Mouse (Mus musculus): ENCODE data around the gene Zdhhc19. TPM values are rescaled to one million over a fixed set of nuclear protein-coding genes. Genes with fewer than 3 reads are reported as not detected.

Gene Zdhhc19
- polyA plus RNA-seq, 1 experiment from 2014 or later, result not detected

DNA sequence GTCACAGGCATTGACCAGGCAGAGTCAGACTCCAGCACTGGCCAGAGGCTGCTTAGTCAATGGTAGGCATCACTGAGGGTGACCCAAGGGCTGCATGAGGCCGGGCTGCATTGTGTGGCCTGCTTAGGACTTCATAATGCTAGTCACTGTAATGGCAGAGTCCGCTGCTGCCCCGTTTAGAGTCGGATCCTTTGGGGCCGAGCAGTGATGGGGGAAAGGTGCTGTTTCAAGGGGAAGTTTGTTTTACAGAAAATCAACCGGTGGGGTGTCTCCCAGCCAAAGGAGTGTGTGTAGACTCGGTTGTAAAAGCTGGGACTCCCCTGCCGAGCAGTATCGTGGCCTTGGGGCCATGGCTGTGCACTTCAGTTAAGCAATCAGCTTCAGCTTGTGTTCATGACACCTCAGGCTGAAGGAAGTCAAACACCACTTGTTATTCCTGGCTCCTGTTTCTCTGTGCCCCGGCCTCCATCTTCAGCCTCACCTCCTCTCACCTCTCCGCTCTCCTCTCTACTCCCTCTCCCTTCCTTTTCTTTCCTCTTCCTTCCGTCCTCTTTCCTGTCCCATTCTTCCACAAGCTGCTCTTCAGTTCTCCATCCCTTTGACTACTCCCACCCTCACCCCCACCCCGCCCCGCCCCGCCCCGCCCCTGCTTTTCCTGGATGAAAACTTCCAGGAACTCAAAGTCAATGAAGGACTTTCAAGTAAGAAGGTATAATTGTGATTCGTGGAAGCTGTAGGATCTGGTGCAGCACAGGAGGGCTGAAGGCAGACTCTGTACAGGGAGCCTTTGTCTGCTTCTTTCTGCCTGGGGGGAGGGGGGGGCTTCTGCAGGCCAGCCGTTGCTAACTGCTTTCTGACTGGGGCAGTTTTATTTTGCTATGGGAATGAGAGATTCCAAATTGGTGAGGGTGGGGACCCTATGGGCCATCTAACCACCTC lies 14.6 kb downstream of the Zdhhc19 start:
- no peaks in the 10 kb centered on the region for H3K9me3 ChIP-seq (ENCODE audit: control insufficient read depth, low read length)
- H3K27me3 ChIP-seq (replicated peaks; ENCODE audit: control insufficient read depth, insufficient read depth, low read length), result no peaks in the 10 kb centered on the region
- H3K36me3 ChIP-seq (ENCODE audit: control insufficient read depth, insufficient read depth), result no peaks in the 10 kb centered on the region
- no peak overlapping the region for H3K4me3 ChIP-seq (replicated peaks; ENCODE audit: low read length)
- WGBS, result 68% methylated on average over 18 of the region's 18 CpGs
- H3K27ac ChIP-seq (ENCODE audit: low read length), result no peak overlapping the region
- no peak overlapping the region for H3K9ac ChIP-seq (replicated peaks; ENCODE audit: low read depth, low read length)
- H3K4me2 ChIP-seq (ENCODE audit: low read length), result no peak overlapping the region
- ATAC-seq, result no peak
- peaks cover 15% of the 10 kb centered on the region for H3K4me1 ChIP-seq (replicated peaks; ENCODE audit: control insufficient read depth, insufficient read depth, low read length)

DNA sequence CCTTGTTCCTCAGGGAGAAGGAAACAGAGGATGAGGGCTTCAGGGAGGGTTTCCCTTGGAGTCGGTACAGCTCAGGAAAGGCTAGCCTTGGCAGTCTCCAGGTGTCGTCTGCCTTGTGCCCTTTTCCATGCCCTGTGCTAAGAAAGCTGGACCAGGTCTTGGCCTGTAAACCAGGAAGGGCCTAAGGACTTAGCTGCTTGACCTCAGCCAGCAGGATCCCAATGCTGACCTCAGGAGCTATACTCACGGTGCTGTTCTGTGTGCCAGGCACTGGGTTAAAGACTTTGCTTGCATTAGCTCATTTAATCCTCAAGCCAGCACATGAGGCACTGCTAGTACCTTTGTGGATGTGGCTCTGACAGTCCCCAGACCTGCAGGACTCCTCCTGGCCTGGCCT lies 15.3 kb downstream of the Zdhhc19 start:
- Histone ChIP-seq H3K27ac (ENCODE audit: low read length) (no peak overlapping the region), H3K27me3 (replicated peaks; ENCODE audit: control insufficient read depth, insufficient read depth, low read length) (no peaks in the 10 kb centered on the region), H3K4me3 (replicated peaks; ENCODE audit: low read length) (no peak overlapping the region), H3K9me3 (ENCODE audit: control insufficient read depth, low read length) (no peaks in the 10 kb centered on the region), H3K4me2 (ENCODE audit: low read length) (no peak overlapping the region), H3K4me1 (replicated peaks; ENCODE audit: control insufficient read depth, insufficient read depth, low read length) (peaks cover 21% of the 10 kb centered on the region), H3K36me3 (ENCODE audit: control insufficient read depth, insufficient read depth) (no peaks in the 10 kb centered on the region), H3K9ac (replicated peaks; ENCODE audit: low read depth, low read length) (no peak overlapping the region)
- WGBS, result 86% methylated on average over 3 of the region's 3 CpGs
- ATAC-seq, result no peak

DNA sequence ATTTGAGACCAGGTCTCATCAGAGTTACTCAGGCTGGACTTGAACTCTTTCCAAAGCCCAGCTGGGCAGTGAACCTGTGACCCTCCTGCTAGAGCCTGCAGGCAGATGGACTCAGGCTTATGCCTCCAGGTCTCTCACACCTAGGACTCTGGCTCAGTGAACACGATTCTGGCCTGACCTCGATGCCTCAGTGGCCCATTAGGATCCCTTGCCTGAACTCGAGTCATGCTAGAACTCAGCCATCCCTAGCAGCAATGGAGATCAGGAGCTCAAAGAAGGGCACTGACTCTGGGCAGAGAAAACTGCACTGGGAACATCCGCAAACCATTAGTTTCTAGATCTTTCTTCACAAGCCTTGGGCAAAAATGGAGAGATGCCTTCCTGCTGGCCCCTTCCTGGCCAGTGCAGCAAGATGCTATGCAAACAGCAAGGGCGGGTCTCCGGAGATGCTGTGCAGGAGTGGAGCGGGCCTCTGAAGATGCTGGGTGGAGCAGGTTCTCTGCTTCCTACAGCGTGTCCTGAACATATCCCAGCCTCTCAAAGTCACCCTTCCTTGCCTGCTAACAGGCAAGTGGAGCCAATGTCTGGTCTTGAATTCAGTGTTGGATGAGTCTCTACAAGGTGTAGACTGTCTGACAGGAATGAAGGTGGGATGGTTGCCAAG lies 15.9 kb downstream of the Zdhhc19 start:
- 91% methylated on average over 8 of the region's 8 CpGs for WGBS
- no peak overlapping the region for H3K4me3 ChIP-seq (replicated peaks; ENCODE audit: low read length)
- H3K4me2 ChIP-seq (ENCODE audit: low read length), result no peak overlapping the region
- peaks cover 26% of the 10 kb centered on the region for H3K4me1 ChIP-seq (replicated peaks; ENCODE audit: control insufficient read depth, insufficient read depth, low read length)
- H3K27ac ChIP-seq (ENCODE audit: low read length), result no peak overlapping the region
- no peak overlapping the region for H3K9ac ChIP-seq (replicated peaks; ENCODE audit: low read depth, low read length)
- H3K9me3 ChIP-seq (ENCODE audit: control insufficient read depth, low read length), result no peaks in the 10 kb centered on the region
- ATAC-seq, result no peak
- H3K36me3 ChIP-seq (ENCODE audit: control insufficient read depth, insufficient read depth), result no peaks in the 10 kb centered on the region
- no peaks in the 10 kb centered on the region for H3K27me3 ChIP-seq (replicated peaks; ENCODE audit: control insufficient read depth, insufficient read depth, low read length)

DNA sequence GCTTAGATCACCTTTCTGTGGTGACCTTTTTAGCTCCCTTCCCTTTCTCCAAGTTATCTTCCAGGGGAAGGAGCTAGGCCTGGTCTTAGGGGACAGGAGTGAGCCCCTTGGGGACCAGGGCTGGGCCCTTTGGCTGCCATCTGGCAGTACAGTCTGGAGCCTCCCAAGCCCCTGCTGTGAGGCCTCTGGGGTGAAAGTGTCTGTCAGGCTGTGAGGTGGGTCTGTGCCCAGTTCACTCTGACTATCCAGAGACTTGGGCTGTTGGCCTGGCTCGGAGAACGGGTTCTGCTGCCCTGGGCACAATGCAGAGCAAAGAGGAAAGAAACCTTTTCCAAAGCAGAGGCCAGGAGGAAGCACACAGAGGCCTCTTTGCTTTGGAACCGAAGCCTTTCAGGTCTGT lies 16.9 kb downstream of the Zdhhc19 start:
- Histone ChIP-seq H3K27me3 (replicated peaks; ENCODE audit: control insufficient read depth, insufficient read depth, low read length) (no peaks in the 10 kb centered on the region), H3K36me3 (ENCODE audit: control insufficient read depth, insufficient read depth) (no peaks in the 10 kb centered on the region), H3K4me1 (replicated peaks; ENCODE audit: control insufficient read depth, insufficient read depth, low read length) (peaks cover 26% of the 10 kb centered on the region), H3K4me2 (ENCODE audit: low read length) (no peak overlapping the region), H3K4me3 (replicated peaks; ENCODE audit: low read length) (no peak overlapping the region), H3K9me3 (ENCODE audit: control insufficient read depth, low read length) (no peaks in the 10 kb centered on the region), H3K9ac (replicated peaks; ENCODE audit: low read depth, low read length) (no peak overlapping the region), H3K27ac (ENCODE audit: low read length) (no peak overlapping the region)
- WGBS, result 72% methylated on average over 3 of the region's 3 CpGs
- ATAC-seq, result no peak

DNA sequence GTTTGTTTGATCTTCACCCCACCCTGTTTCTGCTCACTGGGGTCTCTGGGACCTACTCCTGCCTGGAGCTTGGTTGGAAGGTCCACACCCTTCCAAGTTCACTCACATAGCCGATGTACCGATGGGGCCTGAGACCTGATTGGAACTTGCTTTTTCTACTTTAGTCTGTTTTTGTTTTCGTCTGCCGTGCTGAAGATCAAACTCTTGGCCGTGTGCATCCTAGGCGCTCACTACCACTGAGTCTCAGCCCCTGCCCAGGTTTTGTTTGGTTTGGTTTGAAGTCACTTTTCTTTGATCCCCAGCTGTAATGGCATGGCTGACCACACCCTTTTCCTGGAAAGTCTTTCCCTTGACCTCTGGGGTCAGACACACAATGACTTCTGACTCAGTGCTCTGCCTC lies 17.3 kb downstream of the Zdhhc19 start:
- ATAC-seq, result no peak
- Histone ChIP-seq H3K4me1 (replicated peaks; ENCODE audit: control insufficient read depth, insufficient read depth, low read length) (peaks cover 26% of the 10 kb centered on the region), H3K4me2 (ENCODE audit: low read length) (no peak overlapping the region), H3K9me3 (ENCODE audit: control insufficient read depth, low read length) (no peaks in the 10 kb centered on the region), H3K4me3 (replicated peaks; ENCODE audit: low read length) (no peak overlapping the region), H3K27ac (ENCODE audit: low read length) (no peak overlapping the region), H3K9ac (replicated peaks; ENCODE audit: low read depth, low read length) (no peak overlapping the region), H3K27me3 (replicated peaks; ENCODE audit: control insufficient read depth, insufficient read depth, low read length) (no peaks in the 10 kb centered on the region), H3K36me3 (ENCODE audit: control insufficient read depth, insufficient read depth) (no peaks in the 10 kb centered on the region)
- 87% methylated on average over 6 of the region's 6 CpGs for WGBS

DNA sequence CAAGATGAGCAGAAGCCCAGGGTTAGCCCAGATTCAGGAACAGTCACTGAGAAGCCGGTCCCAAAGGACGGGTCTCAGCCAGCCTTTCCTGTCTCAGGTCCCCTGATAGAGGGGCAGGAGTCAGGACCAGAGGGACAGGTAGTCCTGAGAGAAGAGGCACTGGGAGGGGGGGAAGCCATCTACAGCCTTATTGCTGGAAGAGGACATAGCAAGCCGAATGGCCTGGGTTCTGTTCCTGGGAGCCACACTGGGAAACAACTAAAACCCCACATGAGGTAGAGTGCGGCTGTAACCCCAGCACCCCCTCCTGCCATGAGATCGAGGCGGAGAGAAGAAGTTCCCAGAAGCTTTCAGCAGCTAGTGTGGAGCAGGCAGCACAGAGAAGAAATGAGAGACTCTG lies 17.9 kb downstream of the Zdhhc19 start:
- H3K27ac ChIP-seq (ENCODE audit: low read length), result no peak overlapping the region
- WGBS, result 92% methylated on average over 6 of the region's 6 CpGs
- no peaks in the 10 kb centered on the region for H3K9me3 ChIP-seq (ENCODE audit: control insufficient read depth, low read length)
- no peak overlapping the region for H3K9ac ChIP-seq (replicated peaks; ENCODE audit: low read depth, low read length)
- H3K27me3 ChIP-seq (replicated peaks; ENCODE audit: control insufficient read depth, insufficient read depth, low read length), result no peaks in the 10 kb centered on the region
- no peak for ATAC-seq
- H3K4me2 ChIP-seq (ENCODE audit: low read length), result no peak overlapping the region
- H3K4me3 ChIP-seq (replicated peaks; ENCODE audit: low read length), result no peak overlapping the region
- H3K36me3 ChIP-seq (ENCODE audit: control insufficient read depth, insufficient read depth), result no peaks in the 10 kb centered on the region
- peaks cover 22% of the 10 kb centered on the region for H3K4me1 ChIP-seq (replicated peaks; ENCODE audit: control insufficient read depth, insufficient read depth, low read length)

DNA sequence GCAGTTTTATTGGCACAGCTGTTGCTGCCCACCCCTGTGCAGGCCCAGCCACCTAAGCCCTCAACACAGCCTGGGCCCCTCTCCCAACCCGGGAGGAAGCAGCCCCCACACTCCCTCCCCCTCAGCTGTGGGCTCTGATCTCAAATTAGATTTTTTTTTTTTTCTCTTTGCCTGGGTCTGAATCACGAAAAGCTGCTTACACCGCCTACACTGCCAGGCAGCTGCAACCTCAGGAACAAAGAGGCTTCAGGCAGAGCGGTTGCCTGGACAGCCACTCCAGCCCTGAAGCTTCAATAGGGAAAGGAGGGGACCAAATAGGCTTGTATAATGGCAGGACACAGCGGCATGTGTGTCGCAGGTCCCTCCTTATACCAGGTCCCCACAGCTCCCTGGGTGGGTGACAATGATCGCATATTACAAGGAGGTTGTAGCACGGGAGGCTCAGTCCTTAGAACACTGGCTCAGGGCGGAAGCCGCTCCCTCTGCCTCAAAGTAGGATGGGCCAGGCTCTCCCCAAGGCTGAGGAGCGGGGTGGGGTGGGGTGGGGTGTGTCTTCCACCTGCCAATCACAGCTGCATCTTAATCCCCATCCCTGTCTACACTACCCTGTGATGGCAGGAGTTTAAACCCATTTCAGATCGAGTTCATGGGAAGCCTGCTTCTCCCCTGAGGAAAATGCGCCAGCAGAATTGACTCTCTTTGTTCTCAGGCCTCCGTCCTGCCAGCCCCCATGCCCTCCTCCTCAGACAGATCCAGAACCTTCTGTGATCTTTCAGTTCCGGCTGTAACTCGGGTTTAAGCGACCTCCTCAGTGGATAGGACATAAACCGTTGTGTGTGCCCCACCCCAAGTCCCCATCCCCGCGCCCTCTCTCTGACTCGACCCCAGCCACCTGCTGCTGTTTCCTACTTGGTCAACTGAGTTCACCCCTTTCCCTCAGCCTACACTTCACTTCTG lies 20.2 kb downstream of the Zdhhc19 start:
- H3K9me3 ChIP-seq (ENCODE audit: control insufficient read depth, low read length), result no peaks in the 10 kb centered on the region
- H3K4me1 ChIP-seq (replicated peaks; ENCODE audit: control insufficient read depth, insufficient read depth, low read length), result peaks cover 14% of the 10 kb centered on the region
- 7% methylated on average over 21 of the region's 21 CpGs for WGBS
- no peaks in the 10 kb centered on the region for H3K27me3 ChIP-seq (replicated peaks; ENCODE audit: control insufficient read depth, insufficient read depth, low read length)
- peak; percentile 95 for ATAC-seq
- H3K27ac ChIP-seq (ENCODE audit: low read length), result peak overlapping the region; percentile 97
- H3K4me3 ChIP-seq (replicated peaks; ENCODE audit: low read length), result peak overlapping the region; percentile 19; the same call in 1 of the 2 replicates
- peak overlapping the region; percentile 65 for H3K9ac ChIP-seq (replicated peaks; ENCODE audit: low read depth, low read length)
- H3K4me2 ChIP-seq (ENCODE audit: low read length), result peak overlapping the region; percentile 46
- no peaks in the 10 kb centered on the region for H3K36me3 ChIP-seq (ENCODE audit: control insufficient read depth, insufficient read depth)

DNA sequence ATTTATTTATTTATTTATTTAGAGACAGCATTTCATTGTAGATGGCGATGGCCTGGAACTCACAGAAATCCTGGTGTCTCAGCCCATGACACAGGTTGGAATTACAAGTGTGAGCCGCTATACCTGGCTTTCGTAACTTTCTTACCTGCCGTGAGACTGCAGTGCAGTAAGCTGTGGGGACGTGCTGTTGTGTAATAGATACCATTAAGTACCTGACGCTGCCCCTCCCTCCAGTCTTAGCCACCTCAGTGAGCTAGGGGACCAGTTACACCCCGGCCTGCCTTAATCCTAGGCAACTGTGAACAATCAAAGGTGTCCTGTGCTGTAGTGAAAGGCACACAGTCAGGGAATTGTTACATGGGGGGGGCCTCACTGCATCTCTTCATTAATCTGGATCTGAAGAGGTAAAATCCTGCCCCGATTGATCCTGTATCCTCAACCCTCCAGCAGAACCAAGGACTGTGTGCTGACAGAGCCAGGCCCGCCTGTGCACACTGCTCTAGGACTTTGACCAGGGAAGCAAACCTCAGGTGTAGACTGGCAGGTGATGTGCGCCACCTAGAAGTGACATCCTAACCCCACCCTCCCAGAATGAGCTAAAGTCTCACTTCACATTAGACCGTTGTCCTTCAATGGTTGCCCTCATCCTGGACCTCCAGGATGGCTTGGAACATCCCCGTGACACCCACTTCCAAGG lies 21.9 kb downstream of the Zdhhc19 start:
- H3K27ac ChIP-seq (ENCODE audit: low read length), result no peak overlapping the region
- WGBS, result 84% methylated on average over 12 of the region's 12 CpGs

More for the DNA sequence above, 21.9 kb downstream of the Zdhhc19 start:
- no peaks in the 10 kb centered on the region for H3K27me3 ChIP-seq (replicated peaks; ENCODE audit: control insufficient read depth, insufficient read depth, low read length)
- no peak overlapping the region for H3K4me3 ChIP-seq (replicated peaks; ENCODE audit: low read length)
- H3K4me1 ChIP-seq (replicated peaks; ENCODE audit: control insufficient read depth, insufficient read depth, low read length), result peaks cover 14% of the 10 kb centered on the region
- H3K36me3 ChIP-seq (ENCODE audit: control insufficient read depth, insufficient read depth), result no peaks in the 10 kb centered on the region
- no peaks in the 10 kb centered on the region for H3K9me3 ChIP-seq (ENCODE audit: control insufficient read depth, low read length)
- ATAC-seq, result no peak
- H3K9ac ChIP-seq (replicated peaks; ENCODE audit: low read depth, low read length), result no peak overlapping the region
- no peak overlapping the region for H3K4me2 ChIP-seq (ENCODE audit: low read length)

Measured in forebrain, embryonic 16.5 days (tissue).